In the genomic region with DNA sequence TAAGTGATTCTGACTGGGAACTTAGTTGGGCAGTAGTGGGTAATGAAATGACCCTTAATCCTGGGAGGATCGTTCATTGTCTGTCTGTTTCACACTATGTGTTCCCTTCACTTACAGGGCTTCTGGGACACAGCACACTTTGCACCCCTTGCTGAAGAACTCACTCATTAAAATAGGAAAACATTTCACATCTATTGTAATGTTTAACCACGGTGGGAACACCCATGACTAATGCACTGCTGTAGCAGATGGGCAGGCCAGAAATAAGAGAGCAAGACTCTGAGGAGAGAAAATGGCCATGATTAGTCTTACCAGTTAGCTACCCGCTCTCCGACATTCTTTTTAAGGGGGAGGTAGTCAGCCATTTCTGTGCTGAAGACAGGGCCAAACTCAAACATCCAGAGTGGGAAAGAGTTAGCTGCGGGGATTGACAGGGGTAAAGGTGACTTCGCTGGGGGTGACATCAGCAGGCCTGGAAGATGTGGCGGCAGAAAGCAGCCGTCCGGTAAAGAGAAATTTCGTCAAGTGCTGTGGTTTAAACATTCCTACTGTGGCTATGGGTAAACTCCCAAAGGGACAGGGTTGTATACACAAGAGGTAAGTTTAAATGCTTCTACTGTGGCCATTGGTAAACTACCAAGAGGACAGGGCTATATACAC, we compare ENCODE assay signal across 19 mouse cellular contexts.
A peak's percentile ranks its signal among the peaks of the same experiment; 100 is the strongest.
DNase-seq lines count a peak whose midpoint lies in the region; ATAC-seq and TF ChIP-seq lines count a peak whose summit lies in the region.
"Had no signal": no experiment of that assay in that cellular context is flagged by ENCODE, and none has a peak within 500 bp of the region (broad histone marks: within the 10 kb centered on the region; RNA-seq: fewer than 3 reads in every experiment).

No protein-coding gene starts in this region.

- no peaks in the 10 kb centered on the region for H3K9me3 ChIP-seq in liver, postnatal 0 days (ENCODE audit: low read length)
- no peaks in the 10 kb centered on the region for H3K9me3 ChIP-seq in liver, embryonic 11.5 days (ENCODE audit: control insufficient read depth, low read length)
- H3K9me3 ChIP-seq: embryonic facial prominence, embryonic 10.5 days; forebrain, embryonic 15.5 days; heart, embryonic 12.5 days; hindbrain, embryonic 12.5 days had no signal

- no peaks in the 10 kb centered on the region for H3K79me2 ChIP-seq in heart, adult 2 months (replicated peaks; ENCODE audit: control insufficient read depth, insufficient read depth, low read length)

- no peak for TF ChIP-seq CTCF in heart, adult 2 months (IDR thresholded peaks at IDR 0.05)
- no peak for TF ChIP-seq CTCF in kidney, adult 2 months (conservative IDR thresholded peaks at IDR 0.05; ENCODE audit: insufficient read depth, insufficient read length, low read depth, low read length)
- no peak for TF ChIP-seq CTCF in liver, postnatal 0 days (IDR thresholded peaks at IDR 0.05; ENCODE audit: low read depth)
- TF ChIP-seq CTCF in thymus, adult 2 months (IDR thresholded peaks at IDR 0.05; ENCODE audit: borderline replicate concordance, control insufficient read depth, extremely low read depth, insufficient read depth, low read length, poor library complexity), result no peak

- no peak for TF ChIP-seq POLR2A in heart, adult 2 months (IDR thresholded peaks at IDR 0.05; ENCODE audit: insufficient read depth, low read depth, low read length)
- no peak for TF ChIP-seq POLR2A in kidney, adult 2 months (IDR thresholded peaks at IDR 0.05; ENCODE audit: low read depth, low read length)
- TF ChIP-seq POLR2A in thymus, adult 2 months (IDR thresholded peaks at IDR 0.05; ENCODE audit: control insufficient read depth, extremely low read depth, insufficient read depth, low read length, poor library complexity), result no peak

- H3K9ac ChIP-seq in heart, adult 2 months (ENCODE audit: low read depth, low read length), result no peak overlapping the region
- no peak overlapping the region for H3K9ac ChIP-seq in liver, postnatal 0 days (replicated peaks)
- H3K9ac ChIP-seq in liver, embryonic 11.5 days (ENCODE audit: low read depth, low read length), result no peak overlapping the region
- H3K9ac ChIP-seq: forebrain, embryonic 15.5 days; heart, embryonic 12.5 days; hindbrain, embryonic 12.5 days had no signal

- WGBS in heart, adult 2 months, result 89% methylated on average over 10 of the region's 10 CpGs
- 64% methylated on average over 10 of the region's 10 CpGs for WGBS in kidney, adult 2 months
- 56% methylated on average over 10 of the region's 10 CpGs for WGBS in liver, postnatal 0 days (ENCODE audit: insufficient replicate concordance)
- 74% methylated on average over 10 of the region's 10 CpGs for WGBS in liver, embryonic 11.5 days
- 90% methylated on average over 10 of the region's 10 CpGs for WGBS in thymus, adult 2 months

- no peaks in the 10 kb centered on the region for H3K4me1 ChIP-seq in heart, adult 2 months (ENCODE audit: control insufficient read depth, insufficient read depth, low read length)
- H3K4me1 ChIP-seq in kidney, adult 2 months (ENCODE audit: control insufficient read depth, insufficient read depth, low read length), result no peaks in the 10 kb centered on the region; the same call in 1 of the 2 replicates
- peaks cover 5% of the 10 kb centered on the region for H3K4me1 ChIP-seq in liver, postnatal 0 days (ENCODE audit: insufficient read depth)
- no peaks in the 10 kb centered on the region; the same call in 1 of the 2 replicates for H3K4me1 ChIP-seq in liver, embryonic 11.5 days (replicated peaks; ENCODE audit: control insufficient read depth, insufficient read depth, low read length)
- no peaks in the 10 kb centered on the region for H3K4me1 ChIP-seq in thymus, adult 2 months (replicated peaks; ENCODE audit: control insufficient read depth, insufficient read depth, low read length)
- H3K4me1 ChIP-seq: forebrain, embryonic 15.5 days; heart, embryonic 12.5 days; hindbrain, embryonic 12.5 days had no signal

- H3K27me3 ChIP-seq in heart, adult 2 months (ENCODE audit: control insufficient read depth, insufficient read depth, low read length), result no peaks in the 10 kb centered on the region
- no peaks in the 10 kb centered on the region for H3K27me3 ChIP-seq in kidney, adult 2 months (replicated peaks; ENCODE audit: control insufficient read depth, insufficient read depth, low read length)
- no peaks in the 10 kb centered on the region for H3K27me3 ChIP-seq in liver, postnatal 0 days (ENCODE audit: insufficient read depth, low read length)
- peaks cover 2% of the 10 kb centered on the region; the same call in 1 of the 2 replicates for H3K27me3 ChIP-seq in liver, embryonic 11.5 days (replicated peaks; ENCODE audit: control insufficient read depth, insufficient read depth, low read length)
- no peaks in the 10 kb centered on the region for H3K27me3 ChIP-seq in thymus, adult 2 months (ENCODE audit: control insufficient read depth, insufficient read depth, low read length)
- H3K27me3 ChIP-seq: forebrain, embryonic 15.5 days; heart, embryonic 12.5 days; hindbrain, embryonic 12.5 days had no signal

- H3K27ac ChIP-seq in heart, adult 2 months, result no peak overlapping the region
- H3K27ac ChIP-seq in kidney, adult 2 months (ENCODE audit: insufficient read depth, low read depth, low read length), result no peak overlapping the region
- H3K27ac ChIP-seq in liver, postnatal 0 days (ENCODE audit: low read depth), result peak overlapping the region; percentile 3; the same call in 1 of the 2 replicates
- H3K27ac ChIP-seq in liver, embryonic 11.5 days (ENCODE audit: low read depth, low read length), result no peak overlapping the region
- no peak overlapping the region for H3K27ac ChIP-seq in thymus, adult 2 months (ENCODE audit: control insufficient read depth, insufficient read depth, low read length)
- H3K27ac ChIP-seq: embryonic facial prominence, embryonic 10.5 days; forebrain, embryonic 15.5 days; hindbrain, embryonic 12.5 days had no signal

- ATAC-seq in liver, postnatal 0 days, result peak; percentile 84
- no peak for ATAC-seq in liver, embryonic 11.5 days (replicated peaks; ENCODE audit: low FRiP score)
- ATAC-seq: activated CD4-positive, CD25-positive, alpha-beta regulatory T cell, adult 4 months; forebrain, embryonic 15.5 days; hindbrain, embryonic 16.5 days had no signal

- intact Hi-C loops in heart, adult 2 months (cut with DNase I), result no loop called here

- no peak for TF ChIP-seq EP300 in heart, adult 2 months (IDR thresholded peaks at IDR 0.05; ENCODE audit: insufficient read depth, low read depth, low read length)
- TF ChIP-seq EP300 in liver, postnatal 0 days (IDR thresholded peaks at IDR 0.05; ENCODE audit: low read depth), result no peak

- peak; percentile 64 for DNase-seq in heart, adult 11 months
- no peak for DNase-seq in heart, adult 2 months
- DNase-seq in kidney, adult 2 months, result peak; percentile 80
- no peak for DNase-seq in kidney, postnatal 10 days
- DNase-seq in liver, postnatal 0 days, result peak; percentile 27
- no peak for DNase-seq in liver, embryonic 11.5 days (ENCODE audit: low spot score)
- peak; percentile 35 to 71 for DNase-seq in kidney, postnatal 25 days
- no peak for DNase-seq in thymus, adult 2 months
- DNase-seq: adrenal gland, postnatal 14 days; cerebellum, adult 2 months; cerebellum, postnatal 10 days; gastrocnemius, postnatal 36 days; heart, adult 18-20 months had no signal

- H3K36me3 ChIP-seq in heart, adult 2 months (ENCODE audit: control insufficient read depth, insufficient read depth, low read length), result no peaks in the 10 kb centered on the region
- no peaks in the 10 kb centered on the region for H3K36me3 ChIP-seq in kidney, adult 2 months (ENCODE audit: control insufficient read depth, insufficient read depth, low read length)
- no peaks in the 10 kb centered on the region for H3K36me3 ChIP-seq in liver, postnatal 0 days (replicated peaks; ENCODE audit: insufficient read depth, low read length)
- no peaks in the 10 kb centered on the region for H3K36me3 ChIP-seq in liver, embryonic 11.5 days (ENCODE audit: control insufficient read depth, insufficient read depth, low read length)
- H3K36me3 ChIP-seq in thymus, adult 2 months (ENCODE audit: control insufficient read depth, insufficient read depth, low read length), result no peaks in the 10 kb centered on the region
- H3K36me3 ChIP-seq: embryonic facial prominence, embryonic 10.5 days; forebrain, embryonic 15.5 days; heart, embryonic 12.5 days; hindbrain, embryonic 12.5 days had no signal

- no peak overlapping the region for H3K4me3 ChIP-seq in heart, adult 2 months
- H3K4me3 ChIP-seq in kidney, adult 2 months (ENCODE audit: insufficient read depth, low read depth, low read length), result no peak overlapping the region
- no peak overlapping the region for H3K4me3 ChIP-seq in liver, postnatal 0 days (ENCODE audit: low read depth, low read length)
- H3K4me3 ChIP-seq in liver, embryonic 11.5 days (ENCODE audit: low read depth, low read length), result no peak overlapping the region
- H3K4me3 ChIP-seq in thymus, adult 2 months (ENCODE audit: control insufficient read depth, insufficient read depth, low read length), result no peak overlapping the region
- H3K4me3 ChIP-seq: embryonic facial prominence, embryonic 10.5 days; forebrain, embryonic 15.5 days; heart, embryonic 12.5 days; hindbrain, embryonic 12.5 days had no signal

- no peak overlapping the region for H3K4me2 ChIP-seq in liver, postnatal 0 days (ENCODE audit: low read depth, low read length)
- no peak overlapping the region for H3K4me2 ChIP-seq in liver, embryonic 11.5 days
- H3K4me2 ChIP-seq: forebrain, embryonic 15.5 days; heart, embryonic 12.5 days; hindbrain, embryonic 12.5 days had no signal

Comparison
In these comparisons a context has a peak if more than half of its experiments do, and no peak if none do; other contexts are left out.
1. DNase-seq: peak in heart, adult 11 months (single experiment), kidney, adult 2 months (single experiment), liver, postnatal 0 days (single experiment) and kidney, postnatal 25 days (2 of 2); none in heart, adult 2 months (0 of 2), kidney, postnatal 10 days (single experiment), liver, embryonic 11.5 days (single experiment) and thymus, adult 2 months (single experiment).